Mouse (Mus musculus) midbrain, embryonic 13.5 days (tissue): Measurements from ENCODE around the gene Cnksr1. TPM values are rescaled to one million over a fixed set of nuclear protein-coding genes. Genes with fewer than 3 reads are reported as not detected.

Experiments
- ATAC-seq: fragments of 200-750 bp; cut with Nextera tagmentation; 2 replicates; pipeline ENCODE4 v1.8.0; 2017; ENCODE audit warnings: mild to moderate bottlenecking, moderate TSS enrichment, moderate library complexity
- H3K27ac ChIP-seq: fragments of 300-500 bp; sonication (generic); 2 replicates; pipeline ENCODE4 v1.5.1; 2015; ENCODE audit warnings: inconsistent platforms, mild to moderate bottlenecking, moderate library complexity
- H3K27me3 ChIP-seq: fragments of 300-500 bp; sonication (generic); 2 replicates; pipeline ENCODE4 v1.6.1; 2015; ENCODE audit warnings: mild to moderate bottlenecking, inconsistent platforms
- H3K36me3 ChIP-seq: fragments of 300-500 bp; sonication (generic); 2 replicates; pipeline ENCODE4 v1.6.1; 2015; ENCODE audit warnings: mild to moderate bottlenecking, inconsistent platforms
- H3K4me1 ChIP-seq: fragments of 300-500 bp; sonication (generic); replicated peaks from 2 replicates; pipeline ENCODE4 v1.6.1; 2015; ENCODE audit warnings: inconsistent platforms
- H3K4me2 ChIP-seq: fragments of 300-500 bp; sonication (generic); replicated peaks from 2 replicates; pipeline ENCODE4 v1.6.1; 2015; ENCODE audit warnings: moderate library complexity, mild to moderate bottlenecking, inconsistent platforms
- H3K4me3 ChIP-seq: fragments of 300-500 bp; sonication (generic); replicated peaks from 2 replicates; pipeline ENCODE4 v1.5.1; 2015; ENCODE audit warnings: mild to moderate bottlenecking, inconsistent platforms
- H3K9ac ChIP-seq: fragments of 300-500 bp; sonication (generic); replicated peaks from 2 replicates; pipeline ENCODE4 v1.6.1; 2015; ENCODE audit warnings: mild to moderate bottlenecking, inconsistent platforms
- H3K9me3 ChIP-seq: fragments of 300-500 bp; sonication (generic); 2 replicates; pipeline ENCODE4 v1.6.1; 2016; ENCODE audit warnings: mild to moderate bottlenecking, inconsistent platforms
- WGBS: fragments of 180-500 bp; shearing (Covaris S2); methylation state at CpG from one replicate; pipeline ENCODE4 v1.1.7; 2015; 5-methylcytosine and 5-hydroxymethylcytosine counted together
- polyA plus RNA-seq: library from polyadenylated mRNA; unstranded; fragments of >200 nt; fragmentation: Nextera tagmentation; extraction: Ambion mirVana; gene quantifications from 2 replicates; pipeline ENCODE4 v1.2.1, GENCODE M21; 2015

Gene Cnksr1
- polyA plus RNA-seq, 1 experiment from 2014 or later = 0.20 TPM

- H3K27me3 ChIP-seq = no peaks in the 10 kb centered on the region
- no peak overlapping the region for H3K27ac ChIP-seq
- H3K4me2 ChIP-seq = no peak overlapping the region
- H3K4me1 ChIP-seq = peaks cover 11% of the 10 kb centered on the region
- 0 out of 2 replicates have a peak, but pooled peaks cover 3% of the 10 kb centered on the region for H3K36me3 ChIP-seq
- no peak overlapping the region for H3K4me3 ChIP-seq
- H3K9me3 ChIP-seq = no peaks in the 10 kb centered on the region
- H3K9ac ChIP-seq = peak overlapping the region; percentile 20; the same call in 1 of the 2 replicates
- ATAC-seq = no peak
- 96% methylated on average over 1 of the region's 1 CpGs for WGBS
Observed at GRCm38 (mm10) chr4:134181112-134181511, 57.1 kb downstream of the Cnksr1 start.

Other genes starting within 250 kb of the Cnksr1 start
- gene Dhdds, start 237.5 kb downstream of the Cnksr1 start, polyA plus RNA-seq = 42.0 and 44.7 TPM in 2 replicates
- 0.59 TPM in 2 replicates for gene Lin28a, start 219.6 kb downstream of the Cnksr1 start, polyA plus RNA-seq
- gene Zfp683, start 184.6 kb downstream of the Cnksr1 start, polyA plus RNA-seq = not detected in 2 replicates
- 0.97 and 1.1 TPM in 2 replicates for gene Crybg2, start 177.6 kb downstream of the Cnksr1 start, polyA plus RNA-seq
- gene Cd52, start 143.3 kb downstream of the Cnksr1 start, polyA plus RNA-seq = 2.2 and 2.7 TPM in 2 replicates
- gene Ubxn11, start 135.8 kb downstream of the Cnksr1 start, polyA plus RNA-seq = 9.3 and 11.4 TPM in 2 replicates
- 319 and 332 TPM in 2 replicates for gene Sh3bgrl3, start 109.6 kb downstream of the Cnksr1 start, polyA plus RNA-seq
- 19.9 and 22.4 TPM in 2 replicates for gene Cep85, start 51.3 kb downstream of the Cnksr1 start, polyA plus RNA-seq
- gene Gm7534, start 35.4 kb downstream of the Cnksr1 start, polyA plus RNA-seq = not detected in 2 replicates
- gene Catsper4, start 11.0 kb downstream of the Cnksr1 start, polyA plus RNA-seq = not detected in 2 replicates
- gene E130218I03Rik, start 5.3 kb upstream of the Cnksr1 start, polyA plus RNA-seq = 0.17 and 0.62 TPM in 2 replicates
- 14.9 and 15.6 TPM in 2 replicates for gene Zfp593, start 7.2 kb upstream of the Cnksr1 start, polyA plus RNA-seq
- gene Gm30191, start 8.5 kb upstream of the Cnksr1 start, polyA plus RNA-seq = not detected in 2 replicates
- gene Grrp1, start 15.7 kb upstream of the Cnksr1 start, polyA plus RNA-seq = 6.2 and 8.1 TPM in 2 replicates
- gene Pdik1l, start 49.5 kb upstream of the Cnksr1 start, polyA plus RNA-seq = 42.3 and 44.0 TPM in 2 replicates
- 0.11 and 0.21 TPM in 2 replicates for gene Trim63, start 76.7 kb upstream of the Cnksr1 start, polyA plus RNA-seq
- 0.05 and 0.12 TPM in 2 replicates for gene Slc30a2, start 104.8 kb upstream of the Cnksr1 start, polyA plus RNA-seq
- 0.16 and 0.40 TPM in 2 replicates for gene Extl1, start 145.5 kb upstream of the Cnksr1 start, polyA plus RNA-seq
- 6.4 and 6.6 TPM in 2 replicates for gene Pafah2, start 157.9 kb upstream of the Cnksr1 start, polyA plus RNA-seq
- 7,568 and 8,132 TPM in 2 replicates for gene Stmn1, start 229.9 kb upstream of the Cnksr1 start, polyA plus RNA-seq